Mouse (Mus musculus): ENCODE measurements at regions not wholly inside any gene's neighbourhood (a gene's known extent, or its start where the extent isn't known, plus 50 kb on each side); places are given as distances from the start of the nearest gene placed in this dataset.
A peak's percentile ranks its signal among the peaks of the same experiment; 100 is the strongest.

DNA sequence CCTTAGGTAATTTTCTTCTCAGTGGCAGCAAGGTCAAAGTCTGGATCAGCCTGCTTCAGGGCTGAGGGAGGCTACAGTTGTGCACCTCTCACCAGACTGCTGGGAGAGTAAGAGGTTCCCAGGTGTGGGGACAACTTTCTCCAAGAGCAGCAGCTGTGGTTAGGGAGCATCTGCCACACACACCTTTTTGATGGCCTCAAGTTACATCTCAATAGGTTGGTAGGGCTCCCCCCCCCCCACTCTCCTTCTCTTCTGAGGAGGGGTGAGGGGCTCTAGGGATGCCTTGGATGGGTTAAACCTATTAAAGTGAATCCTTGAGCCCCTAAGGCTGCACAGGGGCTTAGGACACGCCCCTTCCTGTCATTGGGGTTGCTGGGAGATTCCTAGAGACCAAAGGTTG, 94.7 kb upstream of the Ccnd1 start:
- no peak for DNase-seq

DNA sequence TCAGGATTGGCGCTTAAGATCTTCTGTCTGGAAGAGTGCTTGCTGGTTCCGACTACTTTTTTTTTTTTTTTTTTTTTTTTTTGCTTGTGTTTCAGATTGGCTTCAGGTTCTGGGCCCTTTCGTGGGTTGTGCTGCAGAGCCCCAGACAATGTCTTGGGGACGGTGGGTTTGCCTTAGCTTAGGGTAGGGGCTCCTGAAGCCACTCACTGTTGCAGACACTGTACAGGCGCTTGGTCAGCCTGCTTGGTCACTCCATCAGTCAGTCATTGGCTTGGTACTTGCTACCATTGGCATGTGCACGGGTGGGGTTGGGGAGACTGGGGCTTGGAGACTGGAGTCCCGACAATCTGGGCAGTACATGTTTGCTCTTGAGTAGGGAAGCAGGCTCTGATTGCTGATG, 91.5 kb upstream of the Ccnd1 start:
- no peak for DNase-seq

DNA sequence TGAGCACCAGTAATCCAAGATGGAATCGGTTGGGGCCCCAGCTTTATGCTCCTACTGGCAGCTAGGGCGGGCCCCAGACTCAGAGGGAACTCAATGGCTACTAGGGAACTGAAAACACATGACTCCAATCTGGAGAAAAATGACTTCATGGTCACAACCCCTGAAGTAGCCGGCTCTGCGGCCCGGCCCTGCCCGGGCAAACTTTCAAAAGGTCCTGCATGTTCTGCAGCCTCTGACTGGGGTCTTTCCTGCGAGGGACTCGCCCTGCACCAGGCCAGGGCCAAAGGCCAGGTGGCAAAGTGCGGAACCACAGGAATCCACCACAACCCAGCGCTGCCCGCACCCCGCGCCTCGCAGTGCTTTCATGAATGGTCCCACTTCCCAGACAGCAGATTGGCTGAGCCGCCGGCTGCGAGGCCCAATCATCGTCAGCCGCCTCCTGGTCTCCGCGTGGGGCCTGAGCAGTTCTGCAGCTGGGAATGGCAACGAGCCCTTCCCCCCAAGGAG, 91.0 kb upstream of the Ccnd1 start:
- peak; percentile 75 for DNase-seq

DNA sequence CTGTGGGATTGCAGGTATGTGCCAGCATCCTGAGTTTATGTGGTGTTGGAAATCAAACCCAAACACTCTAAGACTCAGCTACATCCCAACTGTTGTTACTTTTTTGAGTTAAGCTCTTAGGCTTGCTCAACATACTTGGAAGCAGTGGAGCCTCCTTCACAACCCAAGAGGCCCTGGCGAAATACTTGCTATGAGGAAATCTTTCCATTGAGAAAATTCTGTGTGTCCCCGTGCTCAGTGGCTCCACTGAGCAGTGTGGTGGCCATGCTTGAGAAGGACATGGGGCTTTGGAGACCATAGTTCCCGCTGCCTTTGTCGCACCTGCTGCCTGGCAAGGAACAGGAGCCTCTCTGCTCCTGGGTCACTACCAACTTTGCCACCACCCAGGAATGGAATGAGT, 89.9 kb upstream of the Ccnd1 start:
- DNase-seq, result no peak

DNA sequence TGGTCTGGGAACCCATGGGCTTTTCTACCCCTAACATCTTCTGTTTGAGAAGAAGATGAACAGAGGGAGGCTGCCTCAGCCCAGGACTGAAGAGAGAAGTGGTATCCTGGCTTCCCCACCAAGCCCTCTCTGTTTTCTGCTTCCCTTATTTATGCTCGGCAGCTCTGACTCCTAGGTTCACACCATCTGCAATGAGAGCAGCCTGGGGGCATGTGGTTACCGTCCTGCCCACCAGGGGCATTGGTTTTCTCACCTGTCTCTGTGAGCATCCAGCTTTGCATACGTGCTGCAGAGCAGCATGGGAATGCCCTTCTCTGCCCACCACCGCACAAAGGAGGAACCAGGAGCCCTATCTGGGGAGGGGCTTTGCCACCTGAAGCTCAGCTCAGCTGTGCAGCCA, 89.4 kb upstream of the Ccnd1 start:
- no peak for DNase-seq

DNA sequence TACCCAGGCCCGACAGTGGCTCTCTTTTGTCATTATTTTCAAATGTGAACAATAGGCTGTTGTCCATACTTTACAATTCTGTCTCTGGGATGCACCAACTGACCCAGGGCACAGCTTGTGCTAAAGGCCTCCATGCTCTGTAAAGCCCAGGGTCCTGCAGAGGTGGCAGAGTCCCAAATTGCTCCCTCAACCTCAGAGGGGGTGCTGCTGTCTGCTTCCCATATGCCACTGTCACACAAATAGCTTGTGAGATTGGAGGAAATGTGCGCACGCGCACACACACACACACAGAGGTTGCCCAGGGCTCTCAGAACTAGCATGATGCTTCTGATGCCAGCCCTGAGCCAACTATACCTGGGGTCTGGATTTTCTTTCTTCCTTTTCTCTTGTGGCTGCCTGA, 87.3 kb upstream of the Ccnd1 start:
- DNase-seq, result no peak

DNA sequence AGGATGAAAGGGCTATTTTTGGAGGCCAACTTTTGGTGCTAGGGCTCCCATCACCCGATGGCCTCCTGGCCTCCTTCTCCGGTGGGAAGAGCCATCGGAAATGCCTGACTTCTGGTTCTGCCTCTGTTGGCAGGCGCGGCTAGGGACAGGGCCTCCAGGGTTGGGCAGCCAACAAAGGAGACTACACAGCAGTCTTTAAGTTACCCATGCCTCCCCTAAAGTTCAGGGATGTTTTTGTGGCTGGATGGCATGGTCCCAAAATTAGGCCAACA, 86.2 kb upstream of the Ccnd1 start:
- no peak for DNase-seq

DNA sequence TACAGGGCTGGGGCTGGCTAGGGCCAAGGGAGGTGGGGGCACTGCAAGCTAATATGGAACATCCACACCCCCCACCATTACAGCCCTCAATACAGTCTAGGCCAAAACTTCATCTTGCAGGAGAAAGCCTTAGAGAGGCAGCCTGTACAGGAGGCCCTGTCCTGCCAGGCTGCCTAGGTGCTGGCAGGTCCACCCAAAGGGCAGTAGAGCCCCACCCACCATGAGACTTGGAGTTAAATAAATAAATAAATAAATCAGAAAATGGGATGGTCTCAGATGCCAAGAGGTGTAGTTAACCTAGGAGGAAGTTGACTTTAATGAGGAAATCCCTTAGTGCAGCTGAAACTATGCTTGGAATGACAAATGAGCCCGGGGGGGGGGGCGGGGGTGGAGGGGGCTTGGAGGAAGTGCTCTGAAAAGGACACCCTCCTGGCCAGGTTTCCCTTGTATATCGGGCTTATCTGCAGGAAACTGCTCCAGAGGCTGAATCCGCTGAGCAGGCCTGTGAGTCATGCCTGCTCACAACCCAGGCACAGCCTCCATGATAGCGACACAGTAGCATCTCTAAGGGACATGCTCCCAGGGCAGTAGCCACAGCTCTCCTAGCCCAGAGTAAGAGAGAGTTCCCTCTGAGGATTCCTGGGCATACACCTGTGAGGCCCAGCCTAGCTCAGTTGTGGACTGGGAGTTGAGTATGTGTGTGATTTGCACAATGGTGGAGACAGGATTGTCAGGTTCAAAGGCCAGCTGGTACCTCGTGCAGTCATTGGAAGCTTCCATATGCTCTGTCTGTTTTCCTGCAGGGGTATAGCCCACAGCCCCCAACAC, 85.7 kb upstream of the Ccnd1 start:
- DNase-seq, result no peak

DNA sequence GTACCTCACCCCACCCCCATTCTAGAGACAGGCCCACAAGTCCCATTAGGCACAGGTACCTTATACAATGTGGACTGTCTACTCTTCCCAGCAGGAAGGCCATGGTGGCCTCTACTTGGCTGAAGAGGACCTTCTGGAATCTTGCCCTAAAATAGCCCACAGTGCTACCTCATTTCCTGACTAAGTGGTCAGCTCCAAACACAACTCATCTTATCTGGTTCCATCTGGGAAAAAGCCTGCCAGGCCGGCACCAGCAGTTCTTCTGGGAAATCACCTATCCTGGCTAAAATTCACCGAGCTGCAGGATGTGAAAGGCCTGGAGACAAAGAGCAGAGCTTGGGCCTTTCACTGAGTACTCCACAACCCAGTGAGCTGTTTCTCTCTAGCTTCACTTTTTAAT, 84.9 kb upstream of the Ccnd1 start:
- DNase-seq, result no peak

DNA sequence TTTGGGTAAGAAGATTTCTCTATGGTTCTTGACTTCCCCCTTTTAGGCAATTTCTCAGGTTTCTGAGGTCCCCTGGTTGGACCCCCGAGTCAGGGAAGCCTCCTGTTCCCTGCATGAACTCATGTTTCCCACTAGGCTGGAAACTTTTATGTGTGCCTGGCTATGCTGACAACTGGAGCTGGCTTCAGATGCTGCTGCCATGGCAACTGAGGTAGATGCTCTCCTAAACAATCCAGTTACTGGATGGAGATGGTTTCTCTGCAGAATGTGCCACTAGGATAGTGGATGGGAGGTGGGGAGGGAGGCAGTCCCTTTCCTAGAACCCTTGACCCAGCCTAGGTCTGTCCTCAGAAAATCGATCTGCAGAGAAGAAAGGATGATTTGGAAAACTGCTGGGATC, 79.4 kb upstream of the Ccnd1 start:
- DNase-seq, result peak; percentile 29

DNA sequence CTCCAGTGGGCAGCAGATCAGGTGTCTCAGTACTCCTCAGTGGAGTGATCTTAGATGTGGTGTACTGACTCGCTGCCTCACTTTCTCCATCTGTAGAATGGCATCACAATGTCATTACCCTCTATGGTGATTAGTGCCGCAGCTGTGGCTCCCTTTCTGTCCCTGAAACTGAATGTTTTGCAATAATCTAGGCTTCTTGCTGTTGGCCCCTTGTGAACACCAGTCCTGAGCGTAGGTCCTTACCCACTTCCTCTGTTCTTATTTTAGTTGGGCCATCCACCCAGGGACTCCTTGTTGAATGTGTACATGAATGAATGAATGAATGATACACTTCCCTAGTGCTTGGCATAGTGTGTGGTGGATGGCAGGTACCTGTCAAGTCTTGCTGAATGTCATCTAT, 78.4 kb upstream of the Ccnd1 start:
- DNase-seq, result no peak

DNA sequence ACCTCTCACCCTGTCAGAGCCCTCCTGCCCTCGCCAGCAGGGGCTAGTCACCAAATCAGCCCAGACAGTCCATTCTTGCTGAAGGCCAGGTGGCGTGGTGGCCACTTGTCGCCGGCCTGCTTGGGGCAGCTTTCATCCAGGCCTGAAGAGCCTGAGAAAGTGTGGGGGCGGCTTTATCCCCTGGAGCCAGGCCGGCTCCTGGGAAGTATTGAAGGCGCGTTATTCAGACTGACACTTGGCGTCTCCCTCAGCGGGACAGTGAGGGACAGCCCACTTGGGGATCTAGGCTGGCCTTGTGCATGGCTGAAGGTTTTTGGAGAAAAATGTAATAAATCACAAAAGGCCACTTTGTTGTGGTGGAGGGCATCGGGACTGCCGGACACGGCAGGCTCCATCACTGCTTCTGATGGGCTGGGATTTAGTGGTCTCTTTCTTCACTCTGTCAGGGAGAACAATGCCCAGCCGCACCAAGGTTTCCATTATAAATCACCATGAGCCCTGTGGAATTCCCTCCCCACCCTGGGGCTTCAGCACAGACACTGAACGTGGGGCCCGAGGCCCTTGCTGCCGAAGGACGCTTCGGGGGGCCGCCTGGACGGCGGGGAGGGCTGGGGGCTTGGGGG, 75.8 kb upstream of the Ccnd1 start:
- no peak for DNase-seq

DNA sequence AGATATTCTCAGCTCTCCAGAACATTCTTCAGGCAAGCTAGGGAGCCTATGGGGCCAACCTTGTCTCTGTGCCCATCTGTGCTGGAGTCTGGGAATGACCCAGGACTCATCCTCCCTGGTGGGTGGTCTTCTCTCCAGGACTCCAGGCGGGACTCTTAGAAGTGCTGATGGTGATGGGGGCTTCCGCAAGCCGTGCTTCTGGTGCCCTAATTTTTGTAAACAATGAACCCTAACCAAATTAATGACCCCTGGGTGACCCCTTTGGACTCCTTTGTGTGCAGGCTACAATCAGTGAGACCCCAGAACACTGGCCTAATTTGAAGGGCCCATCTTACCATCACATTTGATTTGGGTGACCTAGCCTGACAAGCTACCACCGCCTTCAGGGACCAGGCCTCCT, 71.0 kb upstream of the Ccnd1 start:
- DNase-seq, result no peak

DNA sequence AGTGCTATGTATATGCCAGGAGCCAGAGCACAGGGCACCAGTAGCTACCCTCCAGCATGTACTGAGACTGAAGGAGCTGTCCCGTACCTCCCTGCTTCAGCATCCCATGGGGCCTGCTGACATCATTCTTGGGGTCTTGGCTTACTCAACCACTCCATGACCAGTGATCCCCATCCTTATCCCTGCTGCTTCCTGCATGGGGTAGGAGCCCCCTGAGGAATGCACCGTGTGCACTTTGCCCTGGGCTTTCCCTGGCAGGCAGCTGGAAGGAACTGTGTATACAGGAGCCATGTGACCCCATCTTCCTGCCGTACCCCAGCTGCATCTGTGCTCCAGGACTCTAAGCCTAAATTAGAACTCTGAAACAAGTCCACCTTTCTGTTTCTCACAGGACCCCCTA, 70.3 kb upstream of the Ccnd1 start:
- DNase-seq, result no peak

DNA sequence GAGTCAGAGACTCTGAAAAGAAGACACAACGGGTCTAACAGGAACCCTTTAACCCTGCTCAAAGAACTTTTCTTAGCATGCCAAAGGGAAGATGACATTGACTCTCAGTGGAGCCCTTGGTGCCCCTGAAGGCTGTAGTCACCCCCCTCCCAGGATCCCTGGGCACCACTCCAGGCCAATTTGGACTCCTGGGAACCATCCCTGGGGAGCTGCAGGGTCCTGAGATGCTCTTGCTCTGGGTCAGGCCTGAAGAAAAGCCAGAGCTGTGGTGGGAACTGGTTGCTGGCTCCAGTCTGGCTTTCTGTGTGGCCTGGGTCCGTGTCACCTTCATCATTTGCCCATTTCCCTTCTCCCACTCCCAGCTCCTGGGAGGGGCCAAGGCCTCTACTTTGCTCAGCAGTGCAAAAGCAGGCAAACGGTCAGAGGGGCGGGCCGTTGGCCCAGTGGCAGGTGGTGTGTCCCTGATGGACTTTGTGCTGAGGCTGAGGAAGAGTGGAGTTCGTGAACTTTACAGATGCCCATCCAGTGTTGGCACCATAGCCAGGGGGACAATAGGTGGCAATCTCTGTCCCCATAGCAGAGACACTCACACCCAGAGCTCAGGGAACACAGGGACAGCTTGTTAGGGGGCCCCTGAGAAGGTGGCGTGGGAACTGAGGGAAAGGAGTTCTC, 69.1 kb upstream of the Ccnd1 start:
- DNase-seq, result no peak

DNA sequence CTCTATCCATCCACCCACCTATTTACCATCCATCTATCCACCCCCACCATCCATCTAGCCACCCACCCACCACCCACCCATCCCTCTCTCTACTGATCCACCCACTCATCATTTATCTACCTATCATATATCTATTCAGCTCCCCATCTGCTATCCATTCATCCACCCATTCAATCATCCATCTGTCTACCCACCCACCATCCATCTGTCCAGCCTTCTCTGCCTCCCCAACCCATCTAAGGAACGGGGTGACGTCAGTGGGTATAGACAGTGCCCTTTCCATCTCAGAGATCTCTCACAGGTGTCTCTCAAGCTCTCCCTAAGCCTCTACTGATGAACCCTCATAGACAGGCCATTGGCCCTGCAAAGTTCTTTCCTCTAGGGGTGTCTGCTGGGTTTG, 67.5 kb upstream of the Ccnd1 start:
- DNase-seq, result peak; percentile 38

DNA sequence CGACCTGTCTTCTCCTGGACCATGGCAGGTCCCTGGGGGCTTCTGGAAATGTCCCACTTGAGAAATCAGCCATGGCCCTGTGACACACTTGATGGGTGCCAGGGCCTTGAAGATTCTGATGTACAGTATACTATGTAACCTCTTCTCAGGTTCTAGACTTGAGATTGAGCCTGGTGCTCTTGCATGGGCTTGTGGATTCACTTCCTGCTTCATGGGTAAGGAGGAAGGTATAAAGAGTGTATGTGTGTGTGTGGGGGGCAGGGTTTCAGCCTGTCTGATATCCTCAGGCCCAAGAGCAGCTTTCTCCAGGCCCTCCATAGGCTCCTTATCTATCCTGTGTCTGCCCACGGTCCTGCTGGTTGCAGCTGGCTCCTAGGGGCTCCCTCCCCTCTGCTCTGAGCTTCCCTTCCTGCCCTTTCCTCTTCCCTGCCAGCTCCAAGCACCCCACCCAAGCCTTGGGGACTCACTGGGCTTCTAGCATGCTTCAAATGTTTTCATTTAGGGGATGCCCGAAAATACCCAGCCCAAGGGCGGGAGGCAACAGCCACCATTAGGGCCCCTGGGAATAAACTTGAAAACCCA, 61.9 kb upstream of the Ccnd1 start:
- no peak for DNase-seq

DNA sequence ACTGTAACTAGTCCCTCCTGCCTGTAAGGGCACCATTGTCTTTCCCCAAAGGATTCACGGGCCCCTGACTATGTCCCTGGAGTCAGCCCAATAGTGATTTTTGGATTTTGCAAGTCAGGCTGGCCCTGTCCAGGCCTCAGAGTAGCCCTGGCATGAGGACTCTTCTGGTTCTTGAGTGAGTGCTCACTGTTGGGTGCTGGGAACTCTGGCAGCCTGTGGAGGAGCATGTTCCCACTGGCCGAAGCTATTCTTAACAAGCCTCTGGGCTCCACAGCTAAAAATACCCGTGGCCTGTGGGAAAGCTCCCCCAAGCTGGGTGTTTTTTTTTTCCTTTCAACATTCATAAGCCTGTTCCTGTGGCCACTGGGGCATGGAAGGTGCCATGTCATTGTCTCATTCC, 60.0 kb upstream of the Ccnd1 start:
- DNase-seq, result no peak

DNA sequence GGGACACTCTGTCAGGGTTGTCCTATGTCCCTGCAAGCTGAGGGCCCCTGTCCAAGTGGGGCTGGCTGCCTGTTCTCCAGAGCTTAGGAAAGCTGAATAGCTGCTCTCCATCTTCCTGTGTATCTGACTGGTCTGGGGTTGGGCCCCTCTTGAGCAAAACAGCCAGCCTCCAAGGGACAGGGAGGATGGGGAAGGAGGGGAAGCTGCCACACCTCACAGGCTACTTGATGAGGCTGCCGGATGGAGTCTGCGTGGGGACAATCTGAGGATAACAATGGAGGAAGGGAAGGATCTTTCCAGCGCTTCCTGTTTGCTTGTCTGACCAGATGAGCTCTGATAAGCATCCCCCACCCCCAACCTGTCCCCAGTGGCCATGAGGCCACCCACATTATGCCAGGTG, 57.1 kb upstream of the Ccnd1 start:
- no peak for DNase-seq

DNA sequence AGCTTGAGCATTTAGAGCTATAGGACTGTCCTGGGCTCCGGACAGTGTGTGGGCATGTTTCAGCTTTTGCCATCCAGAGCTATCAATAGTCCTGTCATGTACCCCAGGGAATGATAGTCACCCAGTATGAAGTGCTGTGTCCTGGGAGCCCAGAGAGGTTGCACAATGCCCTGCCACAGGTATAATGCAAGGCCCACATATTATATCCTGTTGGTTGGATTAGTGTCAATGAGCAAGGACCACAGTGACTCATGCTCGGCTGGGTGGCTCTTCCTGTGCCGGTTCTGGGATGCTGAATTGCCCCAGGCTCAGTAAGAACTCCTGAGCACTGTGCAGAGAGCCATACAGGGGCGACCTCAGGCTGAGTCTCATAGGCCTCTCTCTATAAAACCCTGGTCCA, 54.5 kb upstream of the Ccnd1 start:
- no peak for DNase-seq

DNA sequence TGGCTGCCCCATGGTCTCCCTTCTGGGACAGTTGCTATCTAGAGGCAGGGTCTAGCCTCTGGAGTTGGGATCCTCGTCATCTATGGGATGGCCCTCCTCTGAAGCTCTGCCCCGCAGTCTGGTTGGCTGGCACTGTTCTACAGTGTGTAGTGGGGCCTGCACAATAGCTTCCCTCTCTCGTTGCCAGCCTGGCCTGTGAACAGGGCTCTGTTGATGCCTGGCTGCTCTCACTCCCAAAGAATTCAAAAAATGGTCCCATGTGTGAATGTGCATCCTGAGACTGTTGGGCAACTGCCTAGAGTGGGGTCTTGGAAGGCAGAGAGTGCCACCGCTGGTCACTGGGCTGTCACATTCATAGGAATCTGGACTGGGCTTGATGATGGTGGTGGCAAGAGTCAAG, 53.8 kb upstream of the Ccnd1 start:
- peak; percentile 29 for DNase-seq

DNA sequence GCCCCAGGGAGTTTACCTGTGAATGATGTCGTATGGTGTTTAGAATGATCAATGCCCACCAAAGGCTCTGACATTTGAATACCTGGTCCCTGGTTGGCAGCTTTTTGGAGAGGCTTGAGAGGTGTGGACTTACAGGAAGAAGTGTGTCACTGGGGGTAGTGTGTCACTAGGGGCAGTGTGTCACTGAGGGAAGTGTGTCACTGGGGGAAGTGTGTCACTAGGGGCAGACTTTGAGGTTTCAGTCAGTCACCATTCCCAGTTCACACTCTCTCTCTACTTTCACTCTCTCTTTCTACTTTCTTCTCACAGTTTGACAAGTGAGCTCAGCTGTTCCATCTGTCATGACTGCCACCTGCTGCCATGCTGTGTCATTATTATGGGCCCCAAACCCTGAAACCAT, 52.0 kb upstream of the Ccnd1 start:
- DNase-seq, result no peak

Measured in layer of hippocampus, adult 9-11 months (tissue).